8 mouse cellular contexts compared by ENCODE assay signal in genomic region chr11:116433356-116434286, GRCm38 (mm10). TPM values are rescaled to one million over a fixed set of nuclear protein-coding genes. Genes with fewer than 3 reads are reported as not detected.
DNase-seq lines count a peak whose midpoint lies in the region; ATAC-seq and TF ChIP-seq lines count a peak whose summit lies in the region.

TSS of gene Ubald2 (plus strand) at chr11:116434094.

- WGBS in hindbrain, embryonic 13.5 days = 3% methylated on average over 63 of the region's 66 CpGs

- no peaks in the 10 kb centered on the region for H3K27me3 ChIP-seq in Patski
- peaks cover 9% of the 10 kb centered on the region; the same call in 1 of the 2 replicates for H3K27me3 ChIP-seq in hindbrain, embryonic 13.5 days

- ATAC-seq in Patski = peak; percentile 94
- peak; percentile 98 for ATAC-seq in hindbrain, embryonic 13.5 days (ENCODE audit: low FRiP score)

- POLR2A ChIA-PET in Patski (lab: Charles Lee) = no interaction called here

- peak; percentile 96 for DNase-seq in Patski (ENCODE audit: low read depth, low spot score)
- peak; percentile 99 for DNase-seq in cerebellum, postnatal 14 days
- DNase-seq in frontal cortex, postnatal 14 days (ENCODE audit: low spot score in 2 of 2) = peak; percentile 99
- peak; percentile 87 to 98 for DNase-seq in layer of hippocampus, postnatal 25 days (ENCODE audit: extremely low spot score in 1 of 2, low spot score in 1 of 2)
- DNase-seq in lung, postnatal 25 days (ENCODE audit: low spot score) = peak; percentile 100
- DNase-seq in retina, embryonic 14.5 days (ENCODE audit: low spot score) = peak; percentile 99
- peak; percentile 98 for DNase-seq in thymus, postnatal 4 days

- no peak for TF ChIP-seq CTCF in Patski (IDR thresholded peaks at IDR 0.05)

- H3K4me1 ChIP-seq in hindbrain, embryonic 13.5 days (replicated peaks) = peaks cover 32% of the 10 kb centered on the region

- H3K4me3 ChIP-seq in hindbrain, embryonic 13.5 days = peak within 1 kb of the TSS; percentile 88

- CTCF ChIA-PET in Patski (lab: Charles Lee) = no interaction called here

- peak within 1 kb of the TSS; percentile 96 for H3K27ac ChIP-seq in hindbrain, embryonic 13.5 days

- H3K9me3 ChIP-seq in hindbrain, embryonic 13.5 days = no peaks in the 10 kb centered on the region

- peak within 1 kb of the TSS; percentile 87 for H3K4me2 ChIP-seq in hindbrain, embryonic 13.5 days

- H3K36me3 ChIP-seq in hindbrain, embryonic 13.5 days = peaks cover 21% of the 10 kb centered on the region; the same call in 1 of the 2 replicates

- H3K9ac ChIP-seq in hindbrain, embryonic 13.5 days = peak within 1 kb of the TSS; percentile 94

- in situ Hi-C loops in Patski (cut with MboI; ENCODE audit: low pct_unique_long_range_greater_than_20kb) = no loop called here

RNA-seq across cellular contexts. Expression of gene Ubald2, which starts in this region (rescaled TPM):
- polyA plus RNA-seq in Patski (2021) = 84.7 TPM
- 43.6 and 44.5 TPM in 2 replicates for polyA plus RNA-seq in hindbrain, embryonic 13.5 days (2015; fragmentation: Nextera tagmentation; extraction: Ambion mirVana)
- 10 to 100 TPM; 37.0 to 38.3 TPM for total RNA-seq in layer of hippocampus, postnatal 25 days (2021)

Comparison
In these comparisons a context has a peak if more than half of its experiments do, and no peak if none do; other contexts are left out.
1. Peak in every context shown above with its lines: DNase-seq, ATAC-seq, H3K4me3 ChIP-seq and H3K27ac ChIP-seq.